Mouse (Mus musculus) CD4-positive naive resting alpha-beta T cell, adult 57 days (primary cell): ENCODE results near the gene Dusp10. TPM values are rescaled to one million over a fixed set of nuclear protein-coding genes. Genes with fewer than 3 reads are reported as not detected.

ENCODE experiments used
- total RNA-seq: library from RNA; stranded (reverse); gene quantifications from one replicate; pipeline ENCODE4 v1.2.4, GENCODE M21; 2023

Dusp10 gene
- total RNA-seq = 622 TPM

DNA sequence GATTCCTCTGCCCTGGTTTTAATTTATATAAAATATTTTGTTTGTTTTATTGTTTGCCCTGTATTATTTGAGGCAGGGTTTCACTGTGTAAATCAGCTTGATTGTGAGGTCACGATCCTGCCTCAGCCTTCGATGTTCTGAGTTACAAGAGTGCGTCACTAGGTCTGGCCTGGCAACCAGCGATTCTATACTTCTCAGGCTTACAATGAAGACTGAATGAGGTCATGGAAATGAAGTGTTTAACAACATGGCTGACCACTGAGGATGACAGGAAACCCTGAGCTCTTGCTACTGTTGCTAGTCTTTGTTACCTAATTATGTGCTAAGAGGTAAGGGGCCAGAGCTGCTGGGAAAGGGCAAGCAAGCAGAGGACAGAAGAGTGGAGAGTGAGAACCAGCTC, at the start of gene Dusp10:
TSS of gene Dusp10 (plus strand) at position 197 of the 400 bp plus-strand sequence.

DNA sequence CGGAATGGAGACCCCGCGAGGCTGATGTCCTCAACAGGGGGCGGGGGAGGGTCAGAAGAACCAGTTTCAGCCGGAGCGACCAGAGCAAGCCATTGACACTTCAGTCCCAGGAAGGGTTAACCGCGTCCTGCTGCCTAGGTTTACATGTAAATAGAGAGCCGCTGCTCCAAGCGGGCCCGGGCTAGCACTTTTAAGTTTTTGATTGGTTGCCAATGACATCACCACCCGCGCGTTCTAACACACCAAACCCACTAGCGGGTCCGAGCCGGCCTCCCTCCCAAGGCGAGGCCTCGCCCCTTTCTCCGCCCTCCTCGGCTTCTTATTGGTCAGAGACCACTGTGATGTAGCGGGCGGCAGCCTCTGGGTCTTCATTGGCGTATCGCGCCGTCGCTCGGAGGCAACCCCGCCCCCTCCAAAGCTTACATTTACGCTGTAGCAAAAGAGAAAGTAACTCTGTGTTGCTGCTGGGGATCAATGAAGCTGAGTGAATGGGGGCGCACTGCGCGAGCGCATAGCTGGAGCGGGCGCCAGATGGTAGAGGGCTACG, 21.0 kb downstream of the Dusp10 start, which contains the start of gene 1700056E22Rik:
TSS of gene 1700056E22Rik (minus strand) at position 291 of the 547 bp plus-strand sequence.

Other genes with a start within 250 kb of the Dusp10 start
- gene 1700056E22Rik, start 21.0 kb downstream of the Dusp10 start, total RNA-seq = 34.5 TPM